Mouse (Mus musculus) left cerebral cortex, postnatal 4 days (tissue): Measurements from ENCODE around the gene Sema3g. TPM values are rescaled to one million over a fixed set of nuclear protein-coding genes. Genes with fewer than 3 reads are reported as not detected.
A peak's percentile ranks its signal among the peaks of the same experiment; 100 is the strongest.

Source experiments
- DNase-seq: peaks from one replicate; pipeline ENCODE4 v3.0.0-alpha.2; 2022
- intact Hi-C: fragments of 180-260 bp; cut with DNase I; formaldehyde crosslinking; loops from one replicate; pipeline ENCODE4 v1.15.1; 2025
- total RNA-seq, 2 experiments: library from RNA; stranded (reverse); gene quantifications; 2 replicates each; pipeline ENCODE4 v1.2.3; 2021

Sema3g gene
- total RNA-seq, 2 experiments from 2014 or later, result 2.5 to 2.6 TPM

DNA sequence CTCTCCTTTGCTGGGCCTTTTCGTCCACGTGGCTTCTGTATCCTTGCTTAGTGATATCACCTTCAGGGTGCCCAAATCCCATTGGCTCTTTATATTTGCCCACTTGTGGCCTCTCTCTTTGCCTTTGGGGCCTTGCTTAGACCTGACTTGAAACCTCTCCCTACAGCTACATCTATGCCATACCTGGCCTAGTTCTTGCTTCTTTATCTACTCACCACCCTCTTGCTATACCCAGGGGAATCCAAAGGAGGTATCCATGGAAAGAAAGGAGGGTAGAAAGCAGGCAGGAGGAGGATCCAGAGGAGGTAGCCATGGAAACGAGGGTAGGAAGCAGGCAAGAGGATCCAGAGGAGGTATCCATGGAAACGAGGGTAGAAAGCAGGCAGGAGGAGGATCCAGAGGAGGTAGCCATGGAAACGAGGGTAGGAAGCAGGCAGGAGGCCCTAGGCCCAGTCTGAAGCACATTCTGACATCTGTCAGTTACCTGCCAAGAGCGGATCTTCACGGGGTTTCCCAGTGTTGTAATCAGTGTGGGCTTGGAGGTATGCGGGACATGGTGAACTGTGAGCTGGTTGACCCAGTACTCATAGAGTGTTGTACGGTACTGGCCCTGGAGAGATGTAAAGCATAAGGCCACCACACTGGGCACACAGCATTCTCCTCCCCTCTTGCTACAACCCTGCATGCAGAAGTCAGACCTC lies 50.8 kb downstream of the Sema3g start:
- intact Hi-C loops, result no loop called here
- DNase-seq, result no peak

DNA sequence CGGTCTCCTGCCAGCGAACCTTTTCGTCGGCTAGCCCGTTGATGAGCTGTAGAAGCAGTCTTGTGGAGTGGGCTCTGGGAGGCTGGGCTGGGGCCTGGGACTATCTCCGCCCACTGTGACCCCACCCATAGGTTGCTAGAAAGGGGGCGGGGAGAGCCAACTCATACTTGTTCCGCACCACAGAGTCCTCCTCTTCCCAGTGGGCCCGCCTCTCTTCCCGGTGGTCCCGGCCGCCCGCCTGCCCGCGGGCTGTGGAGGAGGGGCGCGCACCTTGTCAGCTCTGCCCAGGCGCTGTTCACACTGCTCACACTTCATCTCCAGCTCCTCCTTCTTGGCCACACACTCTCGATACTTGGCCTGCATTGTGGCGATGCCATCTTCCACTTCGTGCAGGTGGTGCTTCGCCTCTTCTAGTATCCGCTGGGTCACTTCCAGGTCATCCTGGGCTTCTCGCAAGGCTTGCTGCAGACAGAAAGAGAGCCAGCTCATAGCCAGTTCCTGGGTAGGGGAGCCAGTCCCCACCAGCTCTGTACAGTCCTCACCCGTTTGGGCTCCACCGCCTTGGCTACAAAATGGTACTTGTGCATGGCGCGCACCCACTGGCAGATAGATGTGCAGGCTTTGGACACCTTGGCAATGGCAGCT lies 51.9 kb downstream of the Sema3g start:
- intact Hi-C loops, result loop anchor here (5.0 kb wide), 2 partner anchors 53 to 203 kb away; partner anchors contain the start of gene Dnah1

DNA sequence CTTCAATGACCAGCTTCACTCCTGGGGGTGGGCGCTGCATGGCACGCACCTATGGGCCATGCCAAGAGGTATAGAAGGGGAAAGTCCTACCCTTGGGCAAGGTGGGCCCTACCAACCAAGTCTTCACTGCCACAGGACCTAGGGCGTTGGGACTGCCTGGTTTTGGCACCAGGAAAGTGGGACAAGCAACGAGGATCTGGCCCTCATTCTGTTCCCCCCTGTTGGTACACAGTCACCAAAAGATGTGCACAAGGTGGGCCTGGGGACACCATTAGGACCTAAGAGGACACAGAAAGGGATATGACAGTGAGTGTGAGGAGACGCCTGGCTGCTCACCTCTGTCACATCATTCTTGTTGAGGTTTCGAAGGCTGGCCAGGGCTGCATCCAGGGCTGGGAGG lies 53.5 kb downstream of the Sema3g start:
- intact Hi-C loops, result loop anchor here (5.0 kb wide), 2 partner anchors 51 to 201 kb away; partner anchors contain the start of gene Dnah1
- no peak for DNase-seq

More for the DNA sequence above, 51.9 kb downstream of the Sema3g start:
- peak; percentile 55 for DNase-seq

DNA sequence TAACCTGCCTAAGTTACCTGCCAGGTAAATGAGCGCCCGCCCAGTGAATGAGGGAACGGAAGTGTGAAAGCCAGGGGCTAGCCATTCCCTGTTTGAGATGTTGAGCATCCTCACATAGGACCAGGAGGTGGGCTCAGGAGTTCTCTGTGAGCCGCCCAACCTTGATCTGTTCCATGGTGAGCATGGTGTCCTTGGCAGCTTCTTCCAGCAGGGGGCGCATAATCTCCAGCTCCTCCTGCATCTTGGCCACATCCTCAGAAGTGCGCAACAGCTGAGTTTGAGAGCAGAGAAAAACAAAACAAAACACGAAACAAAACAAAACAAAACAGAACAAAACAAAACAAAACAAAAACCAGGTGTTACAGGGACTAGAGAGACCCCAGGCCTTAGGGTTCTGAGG lies 54.5 kb downstream of the Sema3g start:
- DNase-seq, result peak; percentile 78
- intact Hi-C loops, result loop anchor here (5.0 kb wide), 2 partner anchors 50 to 200 kb away; partner anchors contain the start of gene Dnah1

Other genes starting within 250 kb of the Sema3g start
- gene Glt8d1, start 216.5 kb upstream of the Sema3g start, total RNA-seq, result 10 to 100 TPM; 43.8 to 46.2 TPM
- gene Spcs1, start 216.2 kb upstream of the Sema3g start, total RNA-seq, result 100 to 1,000 TPM; 158 to 166 TPM
- 100 to 1,000 TPM; 107 to 110 TPM for gene Pbrm1, start 198.7 kb upstream of the Sema3g start, total RNA-seq
- 10 to 100 TPM; 68.3 to 79.3 TPM for gene Gnl3, start 198.7 kb upstream of the Sema3g start, total RNA-seq
- 10 to 100 TPM; 24.8 to 25.7 TPM for gene Smim4, start 88.9 kb upstream of the Sema3g start, total RNA-seq
- gene Nt5dc2, start 86.8 kb upstream of the Sema3g start, total RNA-seq, result 10 to 100 TPM; 16.9 to 19.4 TPM
- gene Stab1, start 49.2 kb upstream of the Sema3g start, total RNA-seq, result 10 to 100 TPM; 23.9 to 30.5 TPM
- gene Tnnc1, start 9.5 kb upstream of the Sema3g start, total RNA-seq, result 1 to 10 TPM; 1.4 to 1.7 TPM
- gene Nisch, start 914 bp upstream of the Sema3g start, total RNA-seq, result 100 to 1,000 TPM; 446 to 469 TPM
- gene Phf7, start 33.5 kb downstream of the Sema3g start, total RNA-seq, result 1 to 10 TPM; 5.3 to 5.8 TPM
- 100 to 1,000 TPM; 112 to 123 TPM for gene Bap1, start 33.6 kb downstream of the Sema3g start, total RNA-seq
- 1 to 10 TPM; 1.8 to 2.4 TPM for gene Dnah1, start 106.0 kb downstream of the Sema3g start, total RNA-seq
- 10 to 100 TPM; 60.9 to 61.4 TPM for gene Capn7, start 118.8 kb downstream of the Sema3g start, total RNA-seq
- 100 to 1,000 TPM; 140 to 147 TPM for gene Sh3bp5, start 218.2 kb downstream of the Sema3g start, total RNA-seq